Mouse (Mus musculus) spleen, postnatal 36 days (tissue): Measurements from ENCODE around the gene Slc13a3.
"Not testable (repeated sequence)": the region's sequence is repeated elsewhere in the genome, so short reads cannot be mapped to it uniquely, and the experiment has no call there.

Experiments used
- DNase-seq, 2 experiments: peaks; one replicate each; pipeline ENCODE4 v3.0.0; 2022; ENCODE audit warnings: low spot score in 2 of 2, mixed read lengths in 1 of 2

Slc13a3 gene

GRCm38 (mm10) chr2:165473003-165473402 is at the start of gene Slc13a3:
Gene Slc13a3, minus strand, starts transcription at chr2:165473230.
- DNase-seq, result no peak

GRCm38 (mm10) chr2:165515178-165515728 is 42.2 kb upstream of the Slc13a3 start:
- no peak for DNase-seq

GRCm38 (mm10) chr2:165512870-165513600 is 40.0 kb upstream of the Slc13a3 start:
- DNase-seq, result no peak

GRCm38 (mm10) chr2:165512426-165512825 is 39.4 kb upstream of the Slc13a3 start:
- DNase-seq, result no peak

GRCm38 (mm10) chr2:165511530-165511929 is 38.5 kb upstream of the Slc13a3 start:
- DNase-seq, result not testable (repeated sequence)

- not testable (repeated sequence) for DNase-seq
These were observed 38.0 kb upstream of the Slc13a3 start for GRCm38 (mm10) chr2:165510914-165511458.

- DNase-seq, result no peak
These were observed 37.4 kb upstream of the Slc13a3 start for GRCm38 (mm10) chr2:165510466-165510865.

- DNase-seq, result no peak
These were observed 36.7 kb upstream of the Slc13a3 start for GRCm38 (mm10) chr2:165509686-165510085.

GRCm38 (mm10) chr2:165503259-165504203 is 30.5 kb upstream of the Slc13a3 start, which contains the start of gene Slc2a10:
Gene Slc2a10, plus strand, starts transcription at chr2:165503787.
- no peak for DNase-seq

GRCm38 (mm10) chr2:165498816-165499215 is 25.8 kb upstream of the Slc13a3 start:
- no peak for DNase-seq

- DNase-seq, result no peak
These were observed 24.8 kb upstream of the Slc13a3 start for GRCm38 (mm10) chr2:165497706-165498275.

GRCm38 (mm10) chr2:165496251-165496650 is 23.2 kb upstream of the Slc13a3 start:
- DNase-seq, result peak; percentile 31 to 35

- DNase-seq, result no peak
These were observed 21.5 kb upstream of the Slc13a3 start for GRCm38 (mm10) chr2:165494495-165494894.

- DNase-seq, result no peak
These were observed 20.7 kb upstream of the Slc13a3 start for GRCm38 (mm10) chr2:165493587-165494210.

- DNase-seq, result peak; percentile 78
These were observed 19.9 kb upstream of the Slc13a3 start, which contains the start of gene Trp53rka for GRCm38 (mm10) chr2:165492648-165493553. Gene Trp53rka, minus strand, starts transcription at chr2:165493324.

- peak in 1 of 2 experiments; percentile 13 for DNase-seq
These were observed 14.0 kb upstream of the Slc13a3 start for GRCm38 (mm10) chr2:165486881-165487535.

GRCm38 (mm10) chr2:165486401-165486800 is 13.4 kb upstream of the Slc13a3 start:
- DNase-seq, result no peak

GRCm38 (mm10) chr2:165485826-165486225 is 12.8 kb upstream of the Slc13a3 start:
- DNase-seq, result no peak

- DNase-seq, result no peak
These were observed 11.1 kb upstream of the Slc13a3 start for GRCm38 (mm10) chr2:165484152-165484551.
